Mouse (Mus musculus) heart, adult 2 months (tissue): Measurements from ENCODE around the gene Dmrtc1a. TPM values are rescaled to one million over a fixed set of nuclear protein-coding genes. Genes with fewer than 3 reads are reported as not detected.
"Not testable (repeated sequence)": the region's sequence is repeated elsewhere in the genome, so short reads cannot be mapped to it uniquely, and the experiment has no call there.

ENCODE experiments used
- DNase-seq, 2 experiments: peaks; one replicate each; pipeline ENCODE4 v3.0.0; 2021
- H3K27ac ChIP-seq: fragments of 200-600 bp; 2 replicates; pipeline ENCODE4 v1.8.1; 2022
- H3K27me3 ChIP-seq: fragments of 200-500 bp; 2 replicates; pipeline ENCODE4 v1.6.1; 2012; ENCODE audit warnings: mild to moderate bottlenecking, low read length, inconsistent platforms, mixed read lengths; ENCODE audit not compliant: control insufficient read depth, insufficient read depth
- H3K36me3 ChIP-seq: fragments of 200-500 bp; 2 replicates; pipeline ENCODE4 v1.6.1; 2012; ENCODE audit warnings: low read length, inconsistent platforms; ENCODE audit not compliant: control insufficient read depth, insufficient read depth
- H3K4me1 ChIP-seq: fragments of 200-500 bp; 2 replicates; pipeline ENCODE4 v1.6.1; 2011; ENCODE audit warnings: low read length; ENCODE audit not compliant: control insufficient read depth, insufficient read depth
- H3K4me3 ChIP-seq: fragments of 200-600 bp; 2 replicates; pipeline ENCODE4 v1.8.1; 2022
- H3K79me2 ChIP-seq: fragments of 200-500 bp; replicated peaks from 2 replicates; pipeline ENCODE4 v1.6.1; 2012; ENCODE audit warnings: mild to moderate bottlenecking, inconsistent platforms, low read length, moderate library complexity, mixed read lengths; ENCODE audit not compliant: control insufficient read depth, insufficient read depth
- H3K9ac ChIP-seq: fragments of 200-500 bp; 2 replicates; pipeline ENCODE4 v1.6.1; 2012; ENCODE audit warnings: low read depth, mild to moderate bottlenecking, control low read depth, inconsistent platforms, low read length, mixed read lengths
- CTCF ChIP-seq: fragments of 200-600 bp; IDR thresholded peaks from 2 replicates; pipeline ENCODE4 v1.8.1; 2022; ENCODE audit warnings: antibody characterized with exemption, mild to moderate bottlenecking, moderate library complexity
- EP300 ChIP-seq: fragments of 200-500 bp; IDR thresholded peaks from 2 replicates; pipeline ENCODE4 v1.6.1; 2011; ENCODE audit warnings: low read depth, low read length, control low read depth; ENCODE audit not compliant: insufficient read depth
- POLR2A ChIP-seq: fragments of 200-500 bp; IDR thresholded peaks from 2 replicates; pipeline ENCODE4 v1.6.1; 2011; ENCODE audit warnings: mild to moderate bottlenecking, low read depth, low read length, control low read depth; ENCODE audit not compliant: insufficient read depth
- WGBS: fragments of 180-500 bp; shearing (Covaris S2); methylation state at CpG from one replicate; pipeline ENCODE4 v1.1.7; 2018; 5-methylcytosine and 5-hydroxymethylcytosine counted together
- intact Hi-C: fragments of 180-260 bp; cut with DNase I; formaldehyde crosslinking; loops from one replicate; pipeline ENCODE4 v1.15.1; 2025
- long read RNA-seq: library from polyadenylated mRNA; stranded (forward); transcript quantifications from one replicate; pipeline ENCODE4 v2.0.0, GENCODE M21; 2021
- polyA plus RNA-seq: library from polyadenylated mRNA; depleted of rRNA; stranded (reverse); fragments of >200 nt; gene quantifications from 2 replicates; pipeline ENCODE4 v1.2.3, GENCODE M21; 2012; rRNA removed
- total RNA-seq, 2 experiments: library from RNA; stranded (reverse); gene quantifications; 2 replicates each; pipeline ENCODE4 v1.2.3; 2021

Gene Dmrtc1a
- total RNA-seq (under 1 TPM in 1 of 2 experiments, not detected in 1; 0.21 TPM), polyA plus RNA-seq (0.20 and 0.25 TPM in 2 replicates)
- long read RNA-seq: 0 reads

DNA sequence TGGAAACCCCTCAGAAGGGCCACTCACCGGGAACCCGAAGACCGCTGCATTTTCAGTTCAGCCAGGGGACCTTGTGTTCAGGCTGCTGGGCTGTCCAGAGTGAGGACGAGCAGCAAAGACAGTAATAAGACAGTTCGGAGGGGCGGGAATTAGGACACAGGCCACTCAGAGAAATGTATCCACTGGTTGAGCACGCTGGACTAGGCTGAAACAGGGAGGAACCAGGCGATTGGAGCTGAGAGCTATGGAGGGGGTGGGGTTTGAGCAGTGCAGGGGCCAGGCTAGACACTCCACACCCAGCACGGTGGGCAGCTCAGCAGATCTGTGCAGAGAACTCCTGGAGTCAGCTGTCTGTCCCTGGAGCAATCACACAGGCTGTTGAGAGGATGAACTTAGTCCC, at the start of gene Dmrtc1a, which contains the start of gene 1700011M02Rik:
Gene Dmrtc1a (minus strand): TSS at position 101 of the 400 bp plus-strand sequence.
Gene 1700011M02Rik (plus strand): TSS at position 319 of the 400 bp plus-strand sequence.
- intact Hi-C loops, DNase-seq: not testable (repeated sequence)

DNA sequence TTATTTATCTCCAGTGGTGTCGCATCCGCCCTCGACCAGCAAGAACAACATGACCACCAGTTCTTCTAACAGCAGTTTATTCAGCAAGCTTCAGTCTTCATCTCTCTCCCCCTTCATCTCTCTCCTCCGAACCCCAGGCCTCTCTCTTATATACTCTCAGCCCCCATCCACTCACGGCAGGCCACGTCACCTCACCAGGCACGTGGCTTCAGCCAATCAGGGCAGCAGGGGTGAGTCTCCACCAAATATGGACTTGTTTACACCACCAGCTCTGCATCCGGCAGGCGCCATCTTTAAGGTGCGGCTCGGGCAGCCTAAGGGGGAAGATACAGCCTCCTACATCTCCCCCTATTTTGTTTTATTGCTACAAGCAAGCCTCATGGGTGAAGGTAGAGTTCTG, 41.6 kb upstream of the Dmrtc1a start:
- H3K79me2 ChIP-seq, H3K27ac ChIP-seq, intact Hi-C loops, DNase-seq, H3K9ac ChIP-seq, H3K4me1 ChIP-seq, H3K27me3 ChIP-seq, H3K36me3 ChIP-seq, H3K4me3 ChIP-seq: not testable (repeated sequence)
- 87% methylated on average over 11 of the region's 11 CpGs for WGBS

More for the DNA sequence above, at the start of gene Dmrtc1a, which contains the start of gene 1700011M02Rik:
- not testable (repeated sequence) for H3K4me3 ChIP-seq, H3K36me3 ChIP-seq, H3K79me2 ChIP-seq, H3K9ac ChIP-seq, H3K27ac ChIP-seq, H3K27me3 ChIP-seq, H3K4me1 ChIP-seq
- WGBS: 80% methylated on average over 8 of the region's 9 CpGs

DNA sequence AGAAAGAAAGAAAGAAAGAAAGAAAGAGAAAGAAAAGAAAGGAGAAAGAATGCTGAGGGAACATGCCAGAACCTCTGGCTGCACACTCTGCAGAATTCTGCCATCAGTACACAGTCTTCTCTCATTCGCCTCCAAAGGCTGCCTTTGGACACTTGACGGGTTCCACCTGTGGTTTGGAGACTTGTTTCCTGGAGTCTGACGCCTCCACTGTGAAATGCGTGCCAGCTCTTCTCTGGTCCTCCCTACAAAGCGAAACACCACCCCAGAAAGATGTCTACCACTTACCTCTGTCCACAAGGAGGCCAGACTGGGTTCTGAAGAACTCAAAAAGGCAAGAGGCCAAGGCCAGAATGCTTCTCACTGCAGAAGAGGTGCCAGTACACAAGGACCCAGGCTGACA, 28.3 kb upstream of the Dmrtc1a start:
- TF ChIP-seq POLR2A (no peak), CTCF (no peak), EP300 (no peak)
- intact Hi-C loops: no loop called here
- no peak overlapping the region for H3K9ac ChIP-seq
- DNase-seq: peak in 1 of 2 experiments; percentile 7
- 50% methylated on average over 5 of the region's 5 CpGs for WGBS
- H3K27me3 ChIP-seq: no peaks in the 10 kb centered on the region
- H3K27ac ChIP-seq: no peak overlapping the region
- no peaks in the 10 kb centered on the region for H3K36me3 ChIP-seq
- H3K79me2 ChIP-seq: no peaks in the 10 kb centered on the region
- no peak overlapping the region for H3K4me3 ChIP-seq
- no peaks in the 10 kb centered on the region for H3K4me1 ChIP-seq

DNA sequence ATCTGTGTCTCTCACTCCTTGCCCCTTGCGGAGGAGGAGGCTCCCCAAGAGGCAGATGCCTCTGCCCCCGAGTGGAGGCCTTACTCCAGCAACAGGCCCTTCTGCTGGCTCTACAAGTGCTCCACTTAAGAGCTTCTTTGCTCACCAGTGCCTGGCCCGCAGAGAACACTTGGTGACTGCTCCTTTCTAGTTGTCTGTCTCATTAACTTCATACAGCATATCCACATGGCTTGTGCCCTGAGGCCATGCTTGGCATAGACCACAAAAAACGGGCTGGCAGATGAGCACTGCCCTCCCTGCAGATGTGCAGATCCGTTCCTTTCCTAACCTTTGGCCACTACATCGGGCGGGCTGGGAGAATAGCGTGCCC, 25.9 kb upstream of the Dmrtc1a start:
- Histone ChIP-seq H3K4me3 (no peak overlapping the region), H3K27me3 (no peaks in the 10 kb centered on the region), H3K9ac (no peak overlapping the region), H3K79me2 (no peaks in the 10 kb centered on the region), H3K36me3 (no peaks in the 10 kb centered on the region), H3K27ac (no peak overlapping the region), H3K4me1 (no peaks in the 10 kb centered on the region)
- 64% methylated on average over 8 of the region's 8 CpGs for WGBS
- intact Hi-C loops: no loop called here
- TF ChIP-seq POLR2A (no peak), CTCF (no peak), EP300 (no peak)
- DNase-seq: no peak

DNA sequence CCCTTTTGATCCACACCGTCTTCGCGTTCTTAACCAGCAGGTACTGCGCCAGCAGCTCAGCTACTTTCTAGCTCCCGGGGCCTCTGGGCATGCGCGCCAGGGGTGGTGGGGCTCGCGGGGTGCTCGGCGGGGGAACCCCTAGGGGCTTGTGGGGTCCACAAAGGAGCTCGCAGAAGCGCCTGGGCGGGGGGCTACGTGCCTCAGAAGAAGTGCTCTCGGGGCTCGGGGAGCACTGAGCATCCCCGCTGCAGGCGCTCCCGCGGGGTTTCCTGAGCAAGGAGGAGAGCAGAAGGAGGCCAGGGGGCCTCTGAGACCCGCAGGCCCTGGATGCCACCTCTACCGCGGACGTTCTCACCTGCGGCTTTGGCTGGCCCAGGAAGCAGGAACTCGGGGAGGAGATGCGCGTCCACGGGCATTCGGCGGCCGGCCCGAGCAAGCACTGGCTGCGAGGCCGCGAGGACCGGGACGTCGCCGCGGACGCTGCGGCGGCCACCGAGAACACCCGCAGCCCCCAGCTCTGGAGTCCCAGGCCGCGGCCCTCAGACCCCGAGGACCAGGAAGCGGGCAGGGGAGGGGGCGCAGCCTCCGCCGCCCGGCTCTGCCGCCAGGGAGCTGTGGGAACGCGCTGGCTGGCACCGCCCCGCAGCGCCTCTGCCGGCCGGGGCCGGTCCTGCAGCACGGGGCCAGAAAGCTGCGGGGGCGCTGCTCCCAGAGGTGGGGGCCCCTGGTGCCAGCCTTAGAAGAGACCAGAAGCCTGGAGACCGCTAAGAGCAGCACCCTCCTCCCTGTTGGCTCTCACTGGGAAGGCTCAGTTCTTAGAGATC, 25.3 kb upstream of the Dmrtc1a start:
- Histone ChIP-seq H3K27ac (no peak overlapping the region), H3K4me3 (peak overlapping the region; percentile 34), H3K9ac (peak overlapping the region; percentile 60), H3K36me3 (no peaks in the 10 kb centered on the region), H3K4me1 (no peaks in the 10 kb centered on the region), H3K27me3 (no peaks in the 10 kb centered on the region), H3K79me2 (no peaks in the 10 kb centered on the region)
- DNase-seq: peak; percentile 34 to 56
- 21% methylated on average over 66 of the region's 68 CpGs for WGBS
- intact Hi-C loops: no loop called here
- TF ChIP-seq POLR2A (no peak), EP300 (no peak), CTCF (peak; percentile 74)

DNA sequence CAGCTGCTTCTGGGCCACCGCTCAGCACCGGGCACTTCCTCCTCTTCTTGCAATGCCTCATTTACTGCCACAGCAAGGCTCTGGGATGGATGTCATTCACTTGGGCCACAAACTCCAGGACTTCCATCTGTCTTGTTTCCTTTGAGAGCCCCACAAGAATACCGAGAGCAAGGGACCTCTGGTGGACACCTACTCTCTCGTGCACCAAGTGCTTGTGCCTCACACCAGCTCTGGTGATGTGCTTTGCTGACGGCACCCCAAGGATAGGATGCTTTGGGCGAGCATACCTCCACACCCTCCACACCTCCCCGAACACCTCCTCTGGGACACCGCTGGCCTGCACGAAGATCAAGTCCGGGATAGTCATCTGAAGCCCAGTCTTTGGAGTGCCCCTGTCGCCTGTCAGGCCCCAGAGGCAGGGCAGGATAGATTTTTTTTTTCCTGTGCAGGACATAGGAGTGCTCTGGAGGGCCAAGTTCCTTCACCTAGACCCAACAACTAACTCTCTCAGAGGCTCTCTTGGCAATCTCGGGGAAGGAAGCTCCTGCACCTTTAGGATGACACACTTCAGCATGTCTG, 24.6 kb upstream of the Dmrtc1a start:
- no peak for TF ChIP-seq CTCF
- TF ChIP-seq EP300: no peak
- TF ChIP-seq POLR2A: no peak
- Histone ChIP-seq H3K27me3 (no peaks in the 10 kb centered on the region), H3K4me3 (no peak overlapping the region), H3K79me2 (no peaks in the 10 kb centered on the region), H3K36me3 (no peaks in the 10 kb centered on the region), H3K27ac (no peak overlapping the region), H3K4me1 (no peaks in the 10 kb centered on the region), H3K9ac (no peak overlapping the region)
- DNase-seq: no peak
- WGBS: 58% methylated on average over 12 of the region's 12 CpGs
- intact Hi-C loops: no loop called here

DNA sequence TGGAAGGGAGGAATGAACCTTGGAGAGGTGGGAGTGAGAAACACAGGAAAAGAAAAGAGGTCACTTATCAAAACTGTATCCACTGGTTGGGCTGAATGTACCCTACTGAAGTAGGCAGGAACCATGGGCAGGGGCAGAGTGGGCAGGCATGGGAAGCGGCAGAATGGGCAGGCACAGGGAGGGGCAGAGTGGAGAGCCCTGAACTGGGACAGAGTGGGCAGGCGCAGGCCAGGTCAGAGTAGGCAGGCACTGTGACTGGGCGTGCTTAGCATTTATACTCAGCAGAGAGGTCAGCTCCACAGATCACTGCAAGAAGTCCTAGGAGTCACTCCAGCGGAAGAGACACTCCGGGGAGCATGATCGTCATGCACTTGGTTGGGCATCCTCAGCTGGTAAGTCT, 19.6 kb upstream of the Dmrtc1a start, which contains the start of gene 1700018G05Rik:
Gene 1700018G05Rik (plus strand): TSS at position 301 of the 400 bp plus-strand sequence.
- H3K27ac ChIP-seq, H3K27me3 ChIP-seq, DNase-seq, intact Hi-C loops, H3K4me3 ChIP-seq, H3K79me2 ChIP-seq, H3K4me1 ChIP-seq, H3K9ac ChIP-seq, H3K36me3 ChIP-seq: not testable (repeated sequence)
- 81% methylated on average over 6 of the region's 6 CpGs for WGBS
